Mouse (Mus musculus): ENCODE measurements around the gene Prr36.

DNA sequence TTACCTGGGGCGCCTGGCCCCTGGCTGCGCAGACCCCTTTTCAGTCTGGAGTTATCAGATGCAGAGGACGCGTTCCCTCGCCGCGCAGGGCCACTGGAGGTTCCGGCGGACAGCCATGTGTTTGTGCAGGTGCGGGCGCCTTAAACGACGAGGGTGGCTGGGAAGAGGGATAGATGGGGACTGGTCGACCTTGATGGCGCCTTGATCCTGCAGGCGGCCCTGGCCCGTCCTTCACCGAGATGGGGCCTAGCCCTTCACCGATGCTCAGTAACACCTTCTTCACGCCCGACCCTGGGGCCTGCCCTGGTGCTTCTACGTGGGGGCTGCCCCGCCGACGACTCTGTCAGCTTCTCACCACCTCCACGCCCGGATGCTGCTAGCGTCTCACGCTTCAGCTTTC lies 32.0 kb upstream of the Prr36 start:
- TF ChIP-seq CTCF (IDR thresholded peaks at IDR 0.05; ENCODE audit: low read depth, low read length) = no peak
- no peak for TF ChIP-seq POLR2A (IDR thresholded peaks at IDR 0.05; ENCODE audit: borderline replicate concordance, low read depth, low read length)

All from bone marrow macrophage, adult 2 months (primary cell).